Mouse (Mus musculus) embryo, embryonic 9.5 days (tissue): ENCODE data around the gene Fbxo44.
A peak's percentile ranks its signal among the peaks of the same experiment; 100 is the strongest.
"Not testable (repeated sequence)": the region's sequence is repeated elsewhere in the genome, so short reads cannot be mapped to it uniquely, and the experiment has no call there.

Experiments used
- DNase-seq: peaks from one replicate; pipeline ENCODE4 v3.0.0-alpha.2; 2017; ENCODE audit errors: extremely low spot score

Fbxo44 gene

DNA sequence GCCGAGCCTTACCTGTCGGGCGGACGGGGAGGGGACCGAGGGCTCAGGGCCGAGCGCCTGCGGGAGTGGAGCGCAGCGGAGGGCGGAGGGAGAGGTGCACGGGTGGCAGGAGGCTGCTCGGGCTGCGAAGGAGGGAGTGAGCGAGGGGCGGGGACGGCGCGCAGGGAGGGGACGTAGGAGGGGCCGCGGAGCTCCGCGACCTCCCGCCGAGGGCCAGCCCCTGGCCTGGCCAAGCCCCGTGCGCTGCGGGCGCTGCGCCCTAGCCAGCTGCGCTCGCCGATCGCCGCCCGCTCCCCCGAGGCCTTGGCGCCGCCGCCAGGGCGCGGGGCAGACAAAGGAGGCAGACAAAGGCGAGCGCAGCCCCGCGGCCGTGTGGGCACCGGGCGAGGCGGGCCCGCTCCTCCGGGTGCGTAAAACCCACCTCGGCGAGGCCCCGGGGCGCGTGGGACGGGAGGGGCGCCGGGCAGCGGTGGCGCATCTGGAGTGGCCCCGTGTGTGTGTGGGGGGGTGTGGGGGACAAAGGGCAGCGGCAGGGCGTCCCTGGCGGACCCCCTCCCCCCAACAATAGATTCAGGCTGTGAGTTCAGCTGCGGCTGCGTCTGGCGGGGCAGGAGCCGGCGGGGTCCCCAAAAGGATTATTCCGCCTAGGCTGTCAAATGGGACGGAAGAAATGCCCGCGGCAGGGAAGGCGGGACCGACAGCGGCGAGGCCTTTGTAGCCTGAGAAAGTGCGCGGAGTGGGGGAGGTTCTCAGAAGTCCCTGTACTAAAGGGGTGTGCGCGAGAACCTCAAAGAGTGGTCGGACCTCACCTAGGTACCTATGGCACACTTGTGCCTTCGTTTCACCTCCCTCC is 29.5 kb downstream of the Fbxo44 start, which contains the start of gene Draxin:
TSS of gene Draxin (minus strand) at position 138 of the 853 bp plus-strand sequence.
- peak; percentile 86 for DNase-seq

DNA sequence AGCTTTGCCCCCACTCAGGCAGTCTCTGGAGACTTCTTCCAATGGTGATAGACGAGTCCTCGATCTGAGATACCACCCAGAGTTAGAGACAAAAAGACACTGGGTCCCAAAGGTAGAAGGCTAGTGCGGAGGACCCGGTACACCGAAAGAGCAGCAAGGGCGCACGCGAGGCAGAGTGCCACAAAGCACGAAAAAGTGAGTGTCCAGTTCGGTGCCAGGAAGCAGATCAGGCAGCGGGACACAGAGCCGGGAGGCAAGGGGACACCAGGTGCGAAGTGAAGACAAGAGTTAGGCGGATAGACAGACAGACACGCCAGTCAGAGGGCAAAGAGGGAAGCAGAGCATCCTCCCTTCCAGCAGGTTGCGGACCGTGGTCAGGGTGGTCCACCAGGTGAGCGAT is 30.1 kb downstream of the Fbxo44 start, which contains the start of gene Mad2l2:
TSS of gene Mad2l2 (plus strand) at position 252 of the 400 bp plus-strand sequence.
- DNase-seq: no peak

DNA sequence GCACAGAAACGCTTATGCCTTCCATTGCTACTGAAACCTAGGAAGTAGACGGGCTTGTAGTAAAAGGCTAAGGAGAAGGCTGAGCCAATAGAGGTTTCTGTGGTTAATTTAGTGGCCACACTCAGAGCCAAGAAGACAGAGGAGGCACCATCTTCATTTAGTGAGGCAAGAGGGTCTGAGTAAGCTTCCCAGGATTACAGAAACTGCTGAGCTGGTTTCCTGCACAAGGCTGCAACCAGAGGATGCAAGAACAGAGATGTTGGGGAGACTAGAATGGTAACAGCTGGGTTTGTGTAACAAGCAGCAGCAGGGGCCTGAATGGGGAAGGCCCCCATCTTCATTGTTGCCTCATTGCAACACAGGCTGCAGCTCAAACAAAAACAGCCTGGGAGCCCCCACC is 31.6 kb downstream of the Fbxo44 start:
- no peak for DNase-seq

DNA sequence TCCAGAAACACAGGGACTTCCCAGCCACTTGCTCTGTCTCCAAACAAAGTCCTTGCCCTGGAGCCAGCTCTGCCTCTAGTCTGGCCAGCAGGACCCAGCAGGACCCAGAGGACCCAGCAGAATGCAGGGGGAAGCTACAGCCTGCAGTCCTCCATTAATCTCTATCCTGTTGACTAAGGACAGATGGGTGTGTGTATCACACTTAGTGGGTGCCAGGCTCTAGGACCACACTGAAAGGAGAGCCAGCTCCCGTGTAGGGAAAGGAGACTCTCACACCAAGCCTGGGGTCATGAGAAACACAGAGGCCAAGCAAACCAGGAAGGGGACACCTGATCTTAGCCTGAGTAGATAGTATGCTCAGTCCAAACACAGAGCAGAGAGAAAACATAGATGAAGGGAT is 32.0 kb downstream of the Fbxo44 start:
- no peak for DNase-seq

DNA sequence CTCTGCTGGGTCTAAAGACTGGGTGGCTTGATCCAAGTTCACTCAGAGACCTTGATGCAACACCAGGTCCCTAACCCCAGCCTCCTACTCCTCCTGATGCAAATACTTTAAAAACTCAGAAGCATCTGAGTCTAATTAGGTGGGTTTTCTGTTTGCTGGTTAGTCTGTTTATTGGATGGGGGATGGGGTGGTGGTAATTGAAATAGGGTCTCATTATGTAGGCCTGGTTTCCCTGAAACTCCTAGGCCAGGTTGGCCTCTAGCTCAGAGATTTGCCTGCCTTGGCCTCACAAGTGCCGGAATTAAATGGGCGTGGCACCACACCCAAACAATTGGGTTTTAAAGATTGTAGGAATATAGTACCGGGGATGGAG is 37.6 kb downstream of the Fbxo44 start:
- DNase-seq: no peak

DNA sequence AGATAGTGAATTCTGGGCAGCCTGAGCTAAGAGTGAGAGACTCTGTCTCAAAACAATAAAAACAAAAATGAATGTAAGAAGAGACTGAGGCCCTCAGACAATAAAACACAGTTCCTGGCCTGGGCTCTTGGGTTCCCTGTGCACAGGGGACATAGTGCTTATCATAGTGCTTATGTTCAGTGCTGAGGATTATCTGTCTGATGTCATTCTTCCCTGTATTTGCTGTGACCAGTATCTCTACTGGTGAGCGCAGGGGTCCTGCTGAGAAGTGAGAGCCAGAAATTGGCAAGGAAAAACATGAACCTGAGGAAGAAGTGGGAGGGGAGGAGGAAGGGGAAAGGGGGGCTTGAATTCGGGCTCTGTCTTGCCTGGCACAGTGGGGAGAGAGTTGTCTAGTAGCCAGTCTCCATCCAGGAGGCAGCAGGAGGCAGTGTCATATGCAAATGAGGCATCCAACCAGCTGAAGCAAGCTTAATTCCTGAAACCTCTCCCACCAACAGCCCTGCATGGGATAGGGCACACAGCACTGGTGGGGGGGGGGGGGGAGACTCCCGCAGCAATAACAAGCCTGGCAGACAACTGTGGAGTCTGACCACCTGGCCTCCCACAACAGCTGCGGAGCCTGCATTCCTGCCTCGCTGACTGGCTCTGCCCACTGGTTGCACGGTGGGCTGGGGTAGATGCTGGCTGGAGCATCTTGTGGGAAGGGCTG is 38.1 kb downstream of the Fbxo44 start:
- peak; percentile 25 for DNase-seq

DNA sequence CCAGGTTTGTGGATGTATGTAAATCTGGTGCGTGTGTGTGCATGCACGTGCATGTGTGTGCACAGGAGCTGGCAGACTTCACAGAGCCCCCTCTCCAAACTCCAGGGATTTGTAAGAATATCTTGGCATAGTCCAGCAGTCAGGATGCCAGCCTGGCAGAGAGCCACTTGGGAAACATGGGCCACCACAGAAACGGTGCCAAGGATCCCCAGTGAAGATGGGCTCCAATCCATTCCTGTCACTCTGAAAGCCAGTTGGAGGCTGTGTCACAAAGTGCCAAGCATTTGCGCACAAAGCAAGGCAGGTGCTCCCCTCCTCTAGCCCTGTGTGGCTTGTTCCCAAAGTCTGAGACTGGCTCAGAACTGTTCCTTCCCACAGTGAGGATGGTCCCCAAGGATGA is 38.9 kb downstream of the Fbxo44 start:
- no peak for DNase-seq

DNA sequence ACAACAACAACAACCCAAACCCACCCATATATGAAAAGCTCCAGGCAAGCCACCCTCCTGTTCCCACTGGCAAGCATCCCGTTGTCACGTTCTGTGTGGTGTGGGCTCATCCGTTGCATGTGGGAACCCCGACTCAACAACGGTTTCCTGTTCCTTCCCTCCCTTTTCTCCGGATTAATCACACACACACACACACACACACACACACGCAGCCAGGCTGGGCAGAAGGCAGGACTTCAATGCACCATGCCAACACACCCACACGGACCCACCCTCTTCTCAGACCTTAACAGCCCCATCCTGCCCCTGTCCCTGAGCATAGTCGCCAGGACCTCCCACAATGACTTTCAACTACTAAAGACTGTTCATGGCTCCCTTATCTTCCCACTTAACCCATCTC is 39.7 kb downstream of the Fbxo44 start:
- no peak for DNase-seq

DNA sequence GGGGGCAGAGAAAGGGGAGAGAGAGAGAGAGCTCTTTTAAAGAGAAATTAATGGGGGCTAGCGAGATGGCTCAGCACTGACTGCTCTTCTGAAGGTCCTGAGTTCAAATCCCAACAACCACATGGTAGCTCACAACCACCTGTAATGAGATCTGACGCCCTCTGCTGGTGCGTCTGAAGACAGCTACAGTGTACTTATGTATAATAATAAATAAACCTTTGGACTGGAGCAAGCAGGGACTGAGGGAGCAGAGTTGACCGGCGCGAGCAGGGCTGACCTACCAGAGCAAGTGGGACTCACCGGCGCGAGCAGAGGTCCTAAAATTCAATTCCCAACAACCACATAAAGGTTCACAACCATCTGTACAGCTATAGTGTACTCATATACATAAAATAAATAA is 40.7 kb downstream of the Fbxo44 start:
- not testable (repeated sequence) for DNase-seq

DNA sequence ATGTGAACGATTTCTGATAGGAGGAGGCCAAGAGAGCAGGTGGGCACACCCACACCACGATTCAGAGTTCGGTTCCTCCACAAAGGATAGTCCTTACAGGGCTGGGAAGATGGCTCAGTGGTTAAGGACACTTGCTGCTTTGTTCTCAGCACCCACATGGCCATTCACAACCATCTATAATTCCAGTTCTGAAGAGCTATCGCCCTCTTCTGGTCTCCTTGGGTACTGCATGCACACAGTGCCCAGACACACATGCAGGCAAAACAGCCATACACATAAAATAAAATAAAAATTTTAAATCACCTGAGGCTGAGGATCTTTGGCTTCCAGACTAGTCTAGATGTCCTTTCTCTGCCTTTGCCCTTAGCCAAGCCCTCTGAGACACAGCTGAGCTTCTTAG is 42.9 kb downstream of the Fbxo44 start:
- DNase-seq: no peak

DNA sequence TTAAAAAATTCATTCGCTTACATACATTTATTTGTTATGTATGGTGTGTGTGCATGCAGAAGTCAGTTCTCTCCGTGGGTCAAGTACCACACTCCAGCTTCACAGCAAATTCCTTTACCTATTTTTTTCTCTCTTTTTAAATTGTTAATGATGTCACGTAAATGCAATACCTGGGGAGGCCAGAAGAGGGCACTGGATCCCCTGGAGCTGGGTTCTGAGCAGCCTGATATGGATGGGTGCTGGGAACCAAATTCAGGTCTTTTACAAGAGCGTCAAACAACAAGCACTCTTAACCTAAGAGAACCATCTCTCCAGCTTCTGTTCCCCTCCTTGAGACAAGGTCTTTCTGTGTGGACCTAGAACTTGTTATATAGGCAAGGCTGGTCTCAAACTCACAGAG is 43.6 kb downstream of the Fbxo44 start:
- DNase-seq: no peak

DNA sequence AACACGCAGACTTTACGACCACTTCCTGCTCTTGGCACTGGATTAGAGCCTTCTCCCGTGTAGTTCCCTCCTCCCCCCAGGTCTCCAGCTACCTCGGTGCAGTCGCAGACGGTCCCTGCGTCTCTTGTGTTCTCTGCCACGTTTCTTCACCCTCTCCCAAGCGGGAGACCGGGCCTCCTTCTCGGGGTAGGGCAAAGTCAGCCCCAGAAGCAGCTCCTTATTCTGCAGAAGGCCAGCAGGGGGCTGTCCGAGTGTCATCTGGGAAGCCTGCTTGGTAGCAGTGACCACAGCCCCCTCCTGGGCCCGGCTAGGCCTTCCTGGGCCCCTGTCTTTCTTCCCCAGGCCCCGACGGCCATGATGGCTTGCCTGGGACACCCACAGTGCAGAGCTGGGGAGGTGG is 44.8 kb downstream of the Fbxo44 start:
- DNase-seq: peak; percentile 62

DNA sequence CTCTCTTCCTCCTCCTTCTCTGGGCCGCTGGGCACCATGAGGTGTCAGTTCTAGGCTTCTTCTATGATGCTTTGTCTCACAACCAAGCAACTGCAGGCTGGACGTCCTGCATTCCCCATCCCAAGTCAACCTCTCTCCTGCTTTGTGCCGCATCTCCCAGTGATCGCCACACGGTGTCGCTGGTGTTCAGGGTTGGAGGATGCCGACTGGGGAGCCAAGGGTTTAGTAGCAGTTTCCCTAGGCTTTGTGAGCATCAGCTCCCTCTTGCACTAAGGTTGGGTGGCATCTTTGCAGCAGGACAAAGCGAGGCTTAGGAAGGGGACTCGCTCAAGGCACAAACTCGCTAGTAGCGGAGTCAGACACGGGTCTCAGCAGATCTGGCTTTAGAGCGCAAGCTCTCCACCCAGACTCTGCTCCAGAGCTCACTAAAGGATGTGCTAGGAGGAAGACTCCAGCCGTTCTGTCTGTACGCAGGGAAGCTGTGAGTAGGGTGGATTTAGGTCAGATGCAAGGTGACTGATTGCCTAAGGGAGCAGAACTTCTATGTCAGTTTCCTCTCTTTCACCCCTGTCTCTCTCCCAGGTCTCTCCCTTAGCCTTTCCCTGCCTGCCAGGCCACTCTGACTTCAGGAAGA is 45.4 kb downstream of the Fbxo44 start:
- DNase-seq: peak; percentile 92

DNA sequence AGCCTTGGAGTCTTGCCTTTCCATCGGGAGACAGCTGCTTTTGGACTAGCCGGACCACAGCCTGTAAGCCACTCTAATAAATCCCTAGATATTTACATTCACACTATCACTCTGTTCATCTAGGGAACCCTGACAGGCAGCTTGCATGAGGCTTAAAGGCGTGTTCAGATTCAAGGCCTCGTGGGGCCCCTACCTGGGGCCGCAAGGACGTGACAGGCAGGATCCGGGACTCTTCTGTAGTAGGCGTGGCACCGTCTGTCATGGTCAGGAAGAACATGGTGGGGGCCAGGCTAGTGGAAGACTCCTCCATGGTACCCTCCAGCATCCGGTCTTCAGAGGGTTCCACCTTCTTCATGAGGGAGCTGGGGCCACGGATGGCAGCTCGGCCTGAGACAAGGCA is 47.8 kb downstream of the Fbxo44 start:
- DNase-seq: no peak

DNA sequence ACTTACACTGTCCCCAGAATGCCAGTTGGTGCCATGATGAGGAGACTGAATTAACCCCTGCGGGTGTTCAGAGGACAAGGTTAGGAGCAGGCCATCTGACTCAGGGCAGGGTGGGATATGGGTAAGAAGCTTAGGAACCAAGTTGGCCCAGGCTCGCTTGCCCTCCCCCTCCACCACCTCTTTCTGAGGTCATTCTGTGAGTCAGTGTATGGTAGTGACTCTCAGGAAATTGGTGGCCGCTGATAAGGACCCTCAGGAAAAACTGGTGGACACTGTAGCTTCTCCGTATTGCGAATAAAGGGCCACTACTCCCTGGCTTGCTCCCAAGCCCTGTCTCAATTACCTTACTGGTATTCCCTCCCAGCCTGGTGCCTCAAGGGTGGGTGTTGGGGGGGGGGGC is 51.1 kb downstream of the Fbxo44 start:
- no peak for DNase-seq

DNA sequence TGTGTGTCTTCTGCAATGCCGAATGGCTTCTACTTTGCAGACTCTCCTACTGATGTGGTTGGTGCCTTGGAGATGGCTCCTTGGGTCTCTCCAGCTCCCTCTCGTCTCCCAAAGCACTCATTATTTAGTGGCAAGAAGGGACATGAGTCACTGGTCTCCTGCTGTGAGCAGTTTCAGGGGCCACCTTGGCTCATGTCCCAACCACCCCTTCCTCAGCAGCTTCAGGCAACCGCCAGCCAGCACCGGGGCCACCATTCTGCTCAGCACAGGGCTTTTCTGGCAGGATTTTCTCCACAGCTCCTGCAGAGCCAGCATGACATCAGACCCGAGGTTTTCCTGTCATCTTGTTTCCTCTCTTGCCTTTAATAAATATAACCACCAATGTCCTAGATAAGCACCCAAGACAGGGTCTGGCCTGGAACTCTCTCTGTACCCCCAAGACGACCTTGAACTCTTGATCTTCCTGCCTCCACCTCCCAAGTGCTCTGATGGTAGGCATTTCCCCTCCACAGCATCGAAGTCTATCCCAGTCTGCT is 51.6 kb downstream of the Fbxo44 start:
- DNase-seq: no peak

DNA sequence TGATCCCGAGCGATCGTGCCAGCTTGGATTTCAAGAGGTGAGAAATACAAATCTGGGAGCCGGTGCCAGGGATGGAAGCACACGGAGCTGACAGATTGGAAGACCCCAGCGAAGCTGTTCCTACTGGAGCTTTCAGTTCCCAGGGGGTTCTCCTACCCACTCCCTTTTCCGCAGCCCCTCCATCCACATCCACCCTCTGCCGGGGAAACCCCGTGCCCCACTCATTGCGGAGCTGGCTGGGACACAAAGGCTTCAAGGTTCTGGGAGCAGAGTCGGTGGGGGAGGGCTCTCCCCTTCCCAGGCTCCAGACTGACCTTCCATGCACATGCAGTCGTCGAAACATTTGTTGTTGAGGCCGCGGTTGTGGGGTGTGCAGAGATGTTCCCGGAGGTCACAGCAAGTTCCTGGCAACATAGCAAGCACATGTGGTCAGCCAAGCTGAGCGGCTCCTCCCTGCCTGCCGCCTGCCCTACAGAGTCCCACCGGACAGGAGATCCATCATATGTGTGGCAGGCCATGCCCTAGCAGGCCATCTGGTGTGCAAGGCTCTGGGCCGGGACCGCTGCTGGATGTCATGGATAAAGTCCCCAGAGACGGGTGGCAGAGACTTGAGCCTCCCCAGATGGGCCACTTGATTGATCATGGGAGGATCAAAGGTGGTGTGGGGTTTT is 52.5 kb downstream of the Fbxo44 start:
- DNase-seq: peak; percentile 61

DNA sequence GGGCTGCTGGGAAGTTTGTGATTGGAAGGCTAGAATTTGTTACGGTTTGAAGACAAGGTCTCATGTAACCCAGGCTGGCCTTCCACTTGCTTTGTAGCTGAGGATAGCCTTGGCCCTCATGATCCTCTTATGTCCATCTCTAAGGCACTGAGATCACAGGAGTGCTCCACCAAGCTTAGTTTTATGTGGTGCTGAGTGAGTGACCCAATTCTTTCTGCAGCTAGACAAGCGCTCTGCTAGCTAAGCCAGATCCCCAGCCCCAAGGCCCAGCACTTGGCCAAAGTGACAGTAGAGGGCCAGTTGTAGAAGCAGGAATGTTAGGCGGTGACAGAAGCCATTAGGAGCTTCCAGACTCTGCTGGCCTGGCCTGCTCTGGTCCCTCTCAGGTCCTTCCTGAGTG is 56.1 kb downstream of the Fbxo44 start:
- no peak for DNase-seq
